Mouse (Mus musculus) CH12.LX (cell line): Measurements from ENCODE around the gene Hist1h2ag. TPM values are rescaled to one million over a fixed set of nuclear protein-coding genes. Genes with fewer than 3 reads are reported as not detected.

Experiments
- DNase-seq: peaks from one replicate; pipeline ENCODE4 v3.0.0-alpha.2; 2013; ENCODE audit errors: extremely low read depth
- H3K27ac ChIP-seq: 2 replicates; pipeline ENCODE4 v1.5.1; 2012; ENCODE audit warnings: low read depth, mild to moderate bottlenecking, control low read depth, moderate library complexity; ENCODE audit not compliant: insufficient read depth
- H3K27me3 ChIP-seq: replicated peaks from 2 replicates; pipeline ENCODE3; 2012; ENCODE audit warnings: inconsistent platforms
- H3K36me3 ChIP-seq, 2 experiments: replicated peaks in 1 of 2; 2 replicates each; pipeline versions ENCODE3 to v1.6.1; 2012; ENCODE audit warnings: inconsistent platforms in 1 of 2, low read length in 1 of 2, mild to moderate bottlenecking in 1 of 2, mixed read lengths in 1 of 2, moderate library complexity in 1 of 2; ENCODE audit not compliant: control insufficient read depth in 1 of 2, insufficient read depth in 1 of 2
- H3K4me1 ChIP-seq, 2 experiments: 2 replicates each; pipeline ENCODE4 v1.6.1; 2012; ENCODE audit warnings: inconsistent platforms in 1 of 2, moderate library complexity in 1 of 2; ENCODE audit not compliant: insufficient read depth in 2 of 2, control insufficient read depth in 1 of 2
- H3K4me2 ChIP-seq: 2 replicates; pipeline ENCODE4 v1.6.1; 2012; ENCODE audit warnings: low read depth, mild to moderate bottlenecking, control low read depth; ENCODE audit not compliant: poor library complexity, insufficient read depth, severe bottlenecking
- H3K4me3 ChIP-seq, 3 experiments: fragments of 150-350 bp in 1 of 3; sonication (generic) in 1 of 3; replicated peaks in 1 of 3; 2 replicates each; pipeline versions ENCODE3 to v1.5.1; 2011 to 2012; ENCODE audit warnings: low read depth in 2 of 3, low read length in 2 of 3, mild to moderate bottlenecking in 2 of 3, moderate library complexity in 2 of 3, control low read depth in 1 of 3, improper control_type of control experiment in 1 of 3, inconsistent platforms in 1 of 3, mixed read lengths in 1 of 3; ENCODE audit not compliant: poor library complexity in 1 of 3
- H3K79me2 ChIP-seq: replicated peaks from 2 replicates; pipeline ENCODE4 v1.6.1; 2012; ENCODE audit warnings: mild to moderate bottlenecking, moderate library complexity; ENCODE audit not compliant: control insufficient read depth, poor library complexity, insufficient read depth, severe bottlenecking; ENCODE audit errors: extremely low read depth
- H3K9ac ChIP-seq: 2 replicates; pipeline ENCODE4 v1.6.1; 2012; ENCODE audit warnings: low read depth, mild to moderate bottlenecking, control low read depth, moderate library complexity; ENCODE audit not compliant: insufficient read depth
- H3K9me3 ChIP-seq: replicated peaks from 2 replicates; pipeline ENCODE3; 2012; ENCODE audit warnings: low read length, inconsistent platforms, mixed read lengths
- BHLHE40 ChIP-seq: IDR thresholded peaks from 2 replicates; pipeline ENCODE4 v1.6.1; 2011; ENCODE audit warnings: mild to moderate bottlenecking, low read depth, low read length, improper control_type of control experiment
- CHD2 ChIP-seq: IDR thresholded peaks from 2 replicates; pipeline ENCODE4 v1.6.1; 2011; ENCODE audit warnings: low read length, improper control_type of control experiment
- E2F4 ChIP-seq: IDR thresholded peaks from 2 replicates; pipeline ENCODE4 v1.6.1; 2011; ENCODE audit warnings: low read depth, low read length, improper control_type of control experiment; ENCODE audit not compliant: insufficient replicate concordance
- ELF1 ChIP-seq: IDR thresholded peaks from 2 replicates; pipeline ENCODE4 v1.6.1; 2014; ENCODE audit warnings: low read depth, mild to moderate bottlenecking, inconsistent platforms, low read length, improper control_type of control experiment
- EP300 ChIP-seq: IDR thresholded peaks from 2 replicates; pipeline ENCODE4 v1.6.1; 2011; ENCODE audit warnings: low read length, improper control_type of control experiment
- ETS1 ChIP-seq: conservative IDR thresholded peaks from 2 replicates; pipeline ENCODE4 v1.6.1; 2012; ENCODE audit warnings: low read depth, mild to moderate bottlenecking, inconsistent platforms, low read length, improper control_type of control experiment, moderate library complexity
- HCFC1 ChIP-seq: IDR thresholded peaks from 2 replicates; pipeline ENCODE4 v1.6.1; 2012; ENCODE audit warnings: low read depth, mild to moderate bottlenecking, inconsistent platforms, low read length, improper control_type of control experiment
- JUND ChIP-seq: conservative IDR thresholded peaks from 2 replicates; pipeline ENCODE4 v1.6.1; 2011; ENCODE audit warnings: low read depth, low read length, improper control_type of control experiment
- MEF2A ChIP-seq: IDR thresholded peaks from 2 replicates; pipeline ENCODE4 v1.6.1; 2014; ENCODE audit warnings: low read depth, mild to moderate bottlenecking, inconsistent platforms, low read length, improper control_type of control experiment, borderline replicate concordance
- MXI1 ChIP-seq: IDR thresholded peaks from 2 replicates; pipeline ENCODE4 v1.6.1; 2011; ENCODE audit warnings: mild to moderate bottlenecking, low read depth, low read length, improper control_type of control experiment
- MYC ChIP-seq: IDR thresholded peaks from 2 replicates; pipeline ENCODE4 v1.6.1; 2011; ENCODE audit warnings: low read depth, mild to moderate bottlenecking, improper control_type of control experiment, low read length
- NELFE ChIP-seq: IDR thresholded peaks from 2 replicates; pipeline ENCODE4 v1.6.1; 2011; ENCODE audit warnings: low read depth, low read length, improper control_type of control experiment
- PAX5 ChIP-seq: IDR thresholded peaks from 2 replicates; pipeline ENCODE4 v1.6.1; 2012; ENCODE audit warnings: low read length, inconsistent platforms, mixed read lengths
- POLR2A ChIP-seq: IDR thresholded peaks from 2 replicates; pipeline ENCODE4 v1.6.1; 2011; ENCODE audit warnings: low read depth, mild to moderate bottlenecking, improper control_type of control experiment, low read length
- POLR2AphosphoS2 ChIP-seq: IDR thresholded peaks from 2 replicates; pipeline ENCODE4 v1.6.1; 2011; ENCODE audit warnings: low read depth, low read length, improper control_type of control experiment
- SMC3 ChIP-seq: IDR thresholded peaks from 2 replicates; pipeline ENCODE4 v1.6.1; 2011; ENCODE audit warnings: low read depth, low read length, improper control_type of control experiment
- TBP ChIP-seq: conservative IDR thresholded peaks from 2 replicates; pipeline ENCODE4 v1.6.1; 2011; ENCODE audit warnings: low read depth, low read length, improper control_type of control experiment
- UBTF ChIP-seq: IDR thresholded peaks from 2 replicates; pipeline ENCODE4 v1.6.1; 2012; ENCODE audit warnings: low read depth, mild to moderate bottlenecking, inconsistent platforms, low read length, improper control_type of control experiment, moderate library complexity
- USF1 ChIP-seq: IDR thresholded peaks from 2 replicates; pipeline ENCODE4 v1.6.1; 2014; ENCODE audit warnings: low read depth, mild to moderate bottlenecking, inconsistent platforms, low read length, improper control_type of control experiment
- USF2 ChIP-seq: conservative IDR thresholded peaks from 2 replicates; pipeline ENCODE4 v1.6.1; 2011; ENCODE audit warnings: low read depth, low read length, improper control_type of control experiment
- dilution Hi-C: fragments of 300-500 bp; cut with MboI; formaldehyde crosslinking; loops from 2 replicates; pipeline ENCODE4 v1.14.3; 2020; ENCODE audit warnings: low sequenced_read_pairs; ENCODE audit not compliant: extremely low pct_unique_long_range_greater_than_20kb, extremely low pct_ligation_motif_present
- in situ Hi-C: fragments of 300-500 bp; cut with MboI; formaldehyde crosslinking; loops from 3 replicates; pipeline ENCODE4 v1.14.3; 2019; ENCODE audit warnings: low sequenced_read_pairs, low pct_ligation_motif_present, low pct_unique_long_range_greater_than_20kb, mixed read lengths
- polyA plus RNA-seq: library from polyadenylated mRNA; unstranded; fragments of >175 nt; gene quantifications from 2 replicates; pipeline ENCODE4 v1.2.1, GENCODE M21; 2012; ENCODE audit warnings: low read depth; ENCODE audit not compliant: insufficient read length
- total RNA-seq, 2 experiments: library from RNA; depleted of rRNA; stranded (reverse); fragments of 300-350 nt in 1 of 2; fragments of >200 nt in 1 of 2; gene quantifications; 2 replicates each; pipeline ENCODE4 v1.2.3; 2012 to 2014

The Hist1h2ag gene
- total and polyA plus RNA-seq, 3 experiments: 7.3 to 576 (median 22.0) TPM

DNA sequence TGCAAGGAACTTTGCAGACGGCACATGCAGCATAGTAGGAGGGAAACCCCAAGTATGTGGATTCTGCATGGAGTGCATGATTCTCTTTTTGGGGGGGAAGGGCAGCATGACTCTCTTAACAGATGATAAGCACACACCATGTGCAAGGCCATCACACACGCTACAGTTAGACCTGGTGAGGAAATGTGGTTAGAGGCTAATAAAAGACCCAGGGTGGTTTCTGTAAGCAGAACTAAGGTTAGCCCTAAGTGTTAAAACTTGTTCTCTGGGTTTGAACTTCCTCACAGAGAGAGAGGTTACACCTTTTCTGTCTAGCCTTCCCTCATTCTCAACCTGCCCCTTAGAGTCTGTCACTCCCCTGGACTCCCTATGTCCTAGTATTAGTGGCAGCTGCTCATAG, 41.4 kb downstream of the Hist1h2ag start:
- no peaks in the 10 kb centered on the region for H3K36me3 ChIP-seq
- no peaks in the 10 kb centered on the region for H3K9me3 ChIP-seq
- in situ Hi-C loops (loop anchor here (25.0 kb wide), 1 partner anchor 589 kb away; the partner anchor contains the start of gene Zkscan3), dilution Hi-C loops (no loop called here)
- no peak overlapping the region for H3K4me2 ChIP-seq
- TF ChIP-seq ETS1: no peak; the same call in 1 of the 2 replicates
- no peak for TF ChIP-seq NELFE
- TF ChIP-seq MYC: 0 out of 2 replicates have a peak, but pooled peaks have one; percentile 60
- 0 out of 2 replicates have a peak, but pooled peaks have one; percentile 24 for TF ChIP-seq BHLHE40
- TF ChIP-seq MXI1: peak; percentile 22; the same call in 1 of the 2 replicates
- no peak for TF ChIP-seq SMC3
- no peak for TF ChIP-seq POLR2A
- TF ChIP-seq MEF2A: no peak
- TF ChIP-seq EP300: peak; percentile 30; the same call in 1 of the 2 replicates
- TF ChIP-seq USF1: no peak
- no peaks in the 10 kb centered on the region for H3K79me2 ChIP-seq
- no peak overlapping the region for H3K4me3 ChIP-seq
- H3K4me1 ChIP-seq: peaks cover 6 to 35% of the 10 kb centered on the region in 2 experiments
- H3K27me3 ChIP-seq: peaks cover 64% of the 10 kb centered on the region
- no peak overlapping the region for H3K9ac ChIP-seq
- H3K27ac ChIP-seq: no peak overlapping the region
- peak; percentile 43 for DNase-seq

DNA sequence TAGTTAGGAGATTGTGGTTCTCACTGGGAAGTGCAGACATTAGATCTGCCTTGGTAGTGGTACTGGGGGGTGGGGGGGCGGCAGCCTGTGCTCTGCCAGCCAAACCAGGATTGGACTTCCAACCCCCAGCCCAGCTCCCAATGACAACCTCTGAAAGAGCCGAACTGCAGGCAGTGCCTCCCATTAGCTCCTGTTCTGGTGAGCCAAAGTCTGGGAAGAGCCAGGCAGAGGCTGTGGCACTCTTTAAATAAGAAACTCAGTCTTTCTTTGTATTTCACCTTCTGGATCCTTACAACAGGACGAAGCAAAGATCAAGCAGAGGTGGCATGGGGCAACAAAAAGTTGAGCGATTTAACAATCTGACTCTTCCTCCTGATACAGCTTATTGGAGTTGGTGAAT, 43.6 kb downstream of the Hist1h2ag start:
- Histone ChIP-seq H3K27me3 (peaks cover 48% of the 10 kb centered on the region), H3K9ac (no peak overlapping the region), H3K9me3 (no peaks in the 10 kb centered on the region), H3K4me3 (no peak overlapping the region), H3K4me1 (peaks cover 6 to 28% of the 10 kb centered on the region in 2 experiments), H3K79me2 (no peaks in the 10 kb centered on the region), H3K27ac (no peak overlapping the region), H3K4me2 (no peak overlapping the region), H3K36me3 (no peaks in the 10 kb centered on the region)
- no peak for TF ChIP-seq E2F4
- TF ChIP-seq JUND: no peak
- TF ChIP-seq PAX5: no peak
- no peak for TF ChIP-seq SMC3
- TF ChIP-seq TBP: no peak
- TF ChIP-seq ELF1: no peak
- no peak for TF ChIP-seq HCFC1
- no peak for TF ChIP-seq POLR2AphosphoS2
- TF ChIP-seq USF2: no peak
- TF ChIP-seq UBTF: no peak
- no peak for TF ChIP-seq CHD2
- in situ Hi-C loops: no loop called here
- dilution Hi-C loops: no loop called here
- no peak for DNase-seq
